Mouse (Mus musculus): Measurements from ENCODE around the gene Rab31. TPM values are rescaled to one million over a fixed set of nuclear protein-coding genes. Genes with fewer than 3 reads are reported as not detected.

Gene Rab31
- polyA plus RNA-seq, 1 experiment from 2014 or later = 39.2 TPM

DNA sequence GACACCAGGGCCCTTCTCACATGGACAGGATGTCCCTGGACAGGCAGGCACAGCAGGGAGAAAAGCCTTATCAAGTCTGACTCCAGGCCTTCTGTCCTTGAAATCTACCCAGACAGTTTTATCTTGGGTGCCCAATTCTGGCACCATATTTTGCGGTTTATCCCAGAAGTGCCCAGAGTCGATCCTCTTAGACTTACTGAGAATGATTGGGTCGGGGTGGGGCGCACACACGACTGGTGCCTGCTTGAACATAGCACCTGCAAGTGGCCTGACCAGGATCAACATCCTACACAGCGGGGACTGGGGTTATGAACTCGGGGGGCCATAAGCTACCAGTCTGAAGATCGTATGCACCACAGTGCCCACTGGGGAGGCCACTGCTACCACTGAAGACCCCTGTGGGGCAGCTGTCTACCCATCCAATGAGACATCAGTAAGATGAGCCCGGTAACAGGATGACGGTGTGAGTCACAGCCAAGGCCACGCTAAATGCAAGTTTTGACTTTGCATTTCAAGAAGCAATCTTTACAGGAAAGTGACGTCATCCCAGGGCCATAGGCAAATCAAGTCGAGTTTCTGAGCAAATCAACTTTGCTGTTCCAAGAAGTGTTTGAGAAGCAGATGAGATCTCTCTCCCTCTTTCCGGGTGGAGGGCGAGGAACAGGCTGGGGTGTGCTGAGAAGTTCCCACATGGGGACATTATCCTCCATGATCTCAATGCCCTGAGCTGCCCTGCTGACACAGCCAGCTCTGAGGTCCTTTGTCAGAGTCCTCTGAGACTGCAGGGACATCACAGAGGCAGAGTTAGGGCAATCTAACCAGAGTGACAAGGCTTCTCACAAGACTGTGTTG, 32.5 kb downstream of the Rab31 start:
- H3K36me3 ChIP-seq (ENCODE audit: control insufficient read depth, insufficient read depth, low read length) = no peaks in the 10 kb centered on the region
- no peak overlapping the region for H3K9ac ChIP-seq (replicated peaks; ENCODE audit: low read depth, low read length)
- WGBS = 84% methylated on average over 15 of the region's 15 CpGs
- no peaks in the 10 kb centered on the region for H3K9me3 ChIP-seq (ENCODE audit: control insufficient read depth, low read depth, low read length)
- no peaks in the 10 kb centered on the region for H3K27me3 ChIP-seq (ENCODE audit: control insufficient read depth, insufficient read depth, low read length)
- H3K4me3 ChIP-seq (ENCODE audit: low read depth, low read length) = no peak overlapping the region
- H3K27ac ChIP-seq (ENCODE audit: low read length) = no peak overlapping the region
- H3K4me2 ChIP-seq (replicated peaks; ENCODE audit: low read depth, low read length) = no peak overlapping the region
- no peaks in the 10 kb centered on the region for H3K4me1 ChIP-seq (ENCODE audit: control insufficient read depth, insufficient read depth, low read length)
- ATAC-seq (ENCODE audit: insufficient number of reproducible peaks, insufficient read depth, low FRiP score, low read depth) = no peak

DNA sequence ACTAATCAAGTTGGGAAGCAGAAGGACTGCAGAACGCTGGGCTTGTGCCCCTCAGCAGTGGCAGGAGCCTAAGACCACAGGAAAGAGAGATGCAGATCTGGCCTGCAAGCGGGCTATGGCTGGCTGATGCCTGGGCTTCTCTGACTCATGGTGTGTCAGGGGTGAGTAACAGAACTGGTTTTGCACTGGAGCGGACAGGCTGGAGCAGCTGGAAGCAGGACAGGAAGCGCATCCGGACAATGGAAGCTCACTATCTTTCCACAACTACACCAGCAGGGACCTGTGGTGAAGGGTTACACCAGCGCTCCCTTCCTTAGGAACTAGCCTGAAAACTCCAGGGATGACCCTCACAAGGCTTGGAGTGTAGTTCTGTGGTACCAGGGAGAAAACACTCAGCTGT, 34.9 kb downstream of the Rab31 start:
- Histone ChIP-seq H3K36me3 (ENCODE audit: control insufficient read depth, insufficient read depth, low read length) (no peaks in the 10 kb centered on the region), H3K9ac (replicated peaks; ENCODE audit: low read depth, low read length) (no peak overlapping the region), H3K4me2 (replicated peaks; ENCODE audit: low read depth, low read length) (no peak overlapping the region), H3K9me3 (ENCODE audit: control insufficient read depth, low read depth, low read length) (no peaks in the 10 kb centered on the region), H3K4me3 (ENCODE audit: low read depth, low read length) (no peak overlapping the region), H3K27me3 (ENCODE audit: control insufficient read depth, insufficient read depth, low read length) (no peaks in the 10 kb centered on the region), H3K4me1 (ENCODE audit: control insufficient read depth, insufficient read depth, low read length) (no peaks in the 10 kb centered on the region), H3K27ac (ENCODE audit: low read length) (no peak overlapping the region)
- ATAC-seq (ENCODE audit: insufficient number of reproducible peaks, insufficient read depth, low FRiP score, low read depth) = no peak
- 77% methylated on average over 6 of the region's 6 CpGs for WGBS

DNA sequence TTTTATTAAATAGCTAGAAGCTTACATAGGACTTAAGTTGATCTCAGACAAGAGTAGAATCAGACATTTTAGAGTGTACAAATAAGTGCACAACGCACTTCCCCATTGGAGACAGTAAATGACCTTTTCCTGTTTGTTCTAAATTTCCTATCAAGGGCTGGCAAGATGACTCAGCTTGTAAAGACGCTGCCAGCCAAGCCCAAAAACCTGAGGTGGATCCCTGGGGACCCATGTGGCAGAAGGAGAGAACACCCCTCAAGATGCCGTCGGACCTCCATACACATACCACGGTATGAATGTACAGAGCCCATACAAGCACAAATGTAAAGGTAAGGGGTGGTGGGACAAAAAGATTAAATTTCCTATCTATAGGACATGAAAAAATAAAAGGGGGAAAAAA, 35.4 kb downstream of the Rab31 start:
- no peaks in the 10 kb centered on the region for H3K4me1 ChIP-seq (ENCODE audit: control insufficient read depth, insufficient read depth, low read length)
- H3K27ac ChIP-seq (ENCODE audit: low read length) = no peak overlapping the region
- 85% methylated on average over 5 of the region's 5 CpGs for WGBS
- no peak overlapping the region for H3K4me3 ChIP-seq (ENCODE audit: low read depth, low read length)
- H3K9ac ChIP-seq (replicated peaks; ENCODE audit: low read depth, low read length) = no peak overlapping the region
- no peaks in the 10 kb centered on the region for H3K36me3 ChIP-seq (ENCODE audit: control insufficient read depth, insufficient read depth, low read length)
- ATAC-seq (ENCODE audit: insufficient number of reproducible peaks, insufficient read depth, low FRiP score, low read depth) = no peak
- H3K4me2 ChIP-seq (replicated peaks; ENCODE audit: low read depth, low read length) = no peak overlapping the region
- no peaks in the 10 kb centered on the region for H3K27me3 ChIP-seq (ENCODE audit: control insufficient read depth, insufficient read depth, low read length)
- no peaks in the 10 kb centered on the region for H3K9me3 ChIP-seq (ENCODE audit: control insufficient read depth, low read depth, low read length)

DNA sequence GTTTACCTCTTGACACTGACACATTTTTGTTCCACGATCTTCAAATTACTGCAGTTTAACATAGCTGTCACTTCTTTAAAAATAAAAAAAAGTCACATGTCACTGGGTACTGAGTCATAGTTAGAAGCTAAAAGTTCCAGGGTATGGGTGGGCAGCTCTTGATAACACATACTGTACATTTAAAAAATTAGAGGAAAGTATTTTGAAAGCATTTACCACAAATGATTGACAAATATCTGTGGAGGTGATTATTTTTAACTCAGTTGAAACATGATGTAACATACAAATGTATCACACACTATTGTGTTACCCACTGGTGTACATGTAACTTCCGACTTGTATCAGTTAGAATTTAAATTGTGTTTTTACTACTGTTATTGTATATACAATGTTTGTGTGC, 37.5 kb downstream of the Rab31 start:
- Histone ChIP-seq H3K36me3 (ENCODE audit: control insufficient read depth, insufficient read depth, low read length) (no peaks in the 10 kb centered on the region), H3K27me3 (ENCODE audit: control insufficient read depth, insufficient read depth, low read length) (no peaks in the 10 kb centered on the region), H3K9me3 (ENCODE audit: control insufficient read depth, low read depth, low read length) (no peaks in the 10 kb centered on the region), H3K9ac (replicated peaks; ENCODE audit: low read depth, low read length) (no peak overlapping the region), H3K27ac (ENCODE audit: low read length) (no peak overlapping the region), H3K4me1 (ENCODE audit: control insufficient read depth, insufficient read depth, low read length) (no peaks in the 10 kb centered on the region), H3K4me2 (replicated peaks; ENCODE audit: low read depth, low read length) (no peak overlapping the region), H3K4me3 (ENCODE audit: low read depth, low read length) (no peak overlapping the region)
- WGBS = 84% methylated on average over 2 of the region's 2 CpGs
- no peak for ATAC-seq (ENCODE audit: insufficient number of reproducible peaks, insufficient read depth, low FRiP score, low read depth)

DNA sequence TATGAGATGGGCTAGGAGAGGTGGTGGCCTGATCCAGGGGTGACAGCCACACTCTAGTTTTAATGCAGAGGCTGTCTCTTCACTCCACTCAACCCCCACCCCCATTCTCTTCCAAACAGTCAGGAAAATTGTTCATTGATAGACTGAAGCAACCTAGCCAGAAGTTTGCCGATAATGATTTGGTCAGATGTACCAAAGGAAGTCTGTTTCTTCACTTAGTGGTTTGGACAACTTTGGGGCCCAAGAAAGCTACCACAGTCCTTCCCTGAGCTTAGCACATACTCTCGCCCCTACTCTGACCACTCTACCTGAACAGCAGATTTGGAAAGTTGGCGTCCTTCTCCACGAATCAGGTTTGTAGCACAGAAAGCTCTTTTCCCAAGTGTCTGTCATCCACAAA, 39.9 kb downstream of the Rab31 start:
- no peak for ATAC-seq (ENCODE audit: insufficient number of reproducible peaks, insufficient read depth, low FRiP score, low read depth)
- Histone ChIP-seq H3K9ac (replicated peaks; ENCODE audit: low read depth, low read length) (no peak overlapping the region), H3K4me2 (replicated peaks; ENCODE audit: low read depth, low read length) (no peak overlapping the region), H3K4me3 (ENCODE audit: low read depth, low read length) (no peak overlapping the region), H3K27me3 (ENCODE audit: control insufficient read depth, insufficient read depth, low read length) (no peaks in the 10 kb centered on the region), H3K27ac (ENCODE audit: low read length) (no peak overlapping the region), H3K4me1 (ENCODE audit: control insufficient read depth, insufficient read depth, low read length) (no peaks in the 10 kb centered on the region), H3K9me3 (ENCODE audit: control insufficient read depth, low read depth, low read length) (no peaks in the 10 kb centered on the region), H3K36me3 (ENCODE audit: control insufficient read depth, insufficient read depth, low read length) (no peaks in the 10 kb centered on the region)
- 75% methylated on average over 4 of the region's 4 CpGs for WGBS

DNA sequence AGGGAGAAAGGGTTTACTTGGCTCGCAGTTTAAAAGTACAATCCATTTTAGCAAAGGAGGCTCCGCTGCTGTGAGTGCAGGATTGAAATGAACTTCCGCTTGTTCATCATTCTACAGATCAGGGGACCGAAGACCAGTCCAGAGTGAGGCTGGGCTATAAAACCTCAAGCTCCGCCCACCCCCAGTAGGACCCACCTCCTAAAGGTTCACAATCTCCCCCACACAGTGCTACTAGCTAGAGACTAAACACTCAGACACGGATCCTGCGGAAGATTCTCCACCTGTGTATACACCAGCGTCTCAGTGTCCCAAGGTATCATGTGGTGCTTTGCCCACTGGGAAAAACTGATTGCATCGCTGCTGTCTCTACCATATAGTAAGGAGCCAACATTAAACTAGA, 40.8 kb downstream of the Rab31 start:
- 84% methylated on average over 9 of the region's 9 CpGs for WGBS
- ATAC-seq (ENCODE audit: insufficient number of reproducible peaks, insufficient read depth, low FRiP score, low read depth) = no peak
- no peak overlapping the region for H3K27ac ChIP-seq (ENCODE audit: low read length)

DNA sequence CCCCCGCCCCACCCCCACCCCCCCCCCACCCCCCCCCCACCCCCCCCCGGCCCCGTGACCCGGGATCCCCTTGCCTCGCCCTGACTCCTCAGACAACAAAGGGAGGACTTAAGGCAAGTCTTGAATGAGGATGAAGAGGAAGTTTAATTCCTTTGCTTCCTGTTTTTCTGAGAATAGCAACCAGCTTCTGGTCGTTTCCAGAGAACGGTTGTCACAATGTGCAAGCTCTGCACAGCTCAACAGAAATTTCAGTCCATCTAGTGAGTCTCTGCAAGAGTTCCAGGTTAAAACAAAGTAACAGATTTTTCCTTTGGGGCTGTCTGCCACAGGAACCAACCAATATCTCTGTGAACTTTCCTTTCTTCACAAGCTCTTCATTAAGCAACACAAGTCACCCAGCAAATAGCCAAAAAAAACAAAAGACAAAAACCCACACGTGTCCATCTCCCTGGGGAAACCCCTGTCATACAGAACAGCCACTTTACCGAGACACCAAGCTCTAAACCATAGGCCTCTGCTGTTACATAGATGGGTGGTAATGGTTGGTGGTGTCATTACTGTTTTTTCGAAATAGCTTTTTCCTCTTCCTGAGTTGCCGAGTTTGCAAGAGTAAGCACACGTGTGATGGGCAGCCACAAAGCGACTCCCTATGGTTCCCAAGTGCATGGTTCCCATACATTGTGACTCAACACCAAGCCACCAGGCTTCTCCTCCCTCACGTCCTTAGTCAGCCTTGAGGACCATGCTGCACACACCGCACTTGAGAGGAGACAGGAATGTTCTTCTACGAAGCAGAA, 42.4 kb downstream of the Rab31 start:
- Histone ChIP-seq H3K27ac (ENCODE audit: low read length) (no peak overlapping the region), H3K9me3 (ENCODE audit: control insufficient read depth, low read depth, low read length) (no peaks in the 10 kb centered on the region), H3K4me1 (ENCODE audit: control insufficient read depth, insufficient read depth, low read length) (no peaks in the 10 kb centered on the region), H3K27me3 (ENCODE audit: control insufficient read depth, insufficient read depth, low read length) (no peaks in the 10 kb centered on the region), H3K4me2 (replicated peaks; ENCODE audit: low read depth, low read length) (no peak overlapping the region), H3K4me3 (ENCODE audit: low read depth, low read length) (no peak overlapping the region), H3K36me3 (ENCODE audit: control insufficient read depth, insufficient read depth, low read length) (no peaks in the 10 kb centered on the region), H3K9ac (replicated peaks; ENCODE audit: low read depth, low read length) (no peak overlapping the region)
- no peak for ATAC-seq (ENCODE audit: insufficient number of reproducible peaks, insufficient read depth, low FRiP score, low read depth)
- WGBS = 76% methylated on average over 14 of the region's 16 CpGs

More for the DNA sequence above, 40.8 kb downstream of the Rab31 start:
- no peaks in the 10 kb centered on the region for H3K4me1 ChIP-seq (ENCODE audit: control insufficient read depth, insufficient read depth, low read length)
- no peak overlapping the region for H3K4me2 ChIP-seq (replicated peaks; ENCODE audit: low read depth, low read length)
- no peaks in the 10 kb centered on the region for H3K9me3 ChIP-seq (ENCODE audit: control insufficient read depth, low read depth, low read length)
- no peak overlapping the region for H3K4me3 ChIP-seq (ENCODE audit: low read depth, low read length)
- no peak overlapping the region for H3K9ac ChIP-seq (replicated peaks; ENCODE audit: low read depth, low read length)
- H3K27me3 ChIP-seq (ENCODE audit: control insufficient read depth, insufficient read depth, low read length) = no peaks in the 10 kb centered on the region
- no peaks in the 10 kb centered on the region for H3K36me3 ChIP-seq (ENCODE audit: control insufficient read depth, insufficient read depth, low read length)

DNA sequence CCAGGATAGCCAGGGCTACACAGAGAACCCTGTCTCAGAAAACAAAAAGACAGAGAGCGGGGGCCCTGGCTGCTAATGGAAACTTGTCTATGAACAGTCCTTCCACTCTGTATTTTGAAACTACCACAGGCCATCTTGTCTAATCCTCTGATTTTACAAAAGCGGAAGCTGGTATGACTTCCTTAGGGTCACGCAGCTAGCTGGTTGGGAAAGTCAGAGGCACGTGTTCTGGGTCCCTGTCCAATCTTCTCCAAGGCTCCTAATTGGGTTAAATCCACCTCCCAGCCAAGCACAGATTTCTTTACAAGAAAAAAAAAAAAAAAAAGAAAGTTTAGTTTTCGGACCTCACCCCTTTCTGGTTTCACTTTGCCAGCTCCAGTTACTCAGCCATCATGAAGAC, 45.8 kb downstream of the Rab31 start:
- Histone ChIP-seq H3K27me3 (ENCODE audit: control insufficient read depth, insufficient read depth, low read length) (no peaks in the 10 kb centered on the region), H3K4me3 (ENCODE audit: low read depth, low read length) (no peak overlapping the region), H3K9ac (replicated peaks; ENCODE audit: low read depth, low read length) (no peak overlapping the region), H3K9me3 (ENCODE audit: control insufficient read depth, low read depth, low read length) (no peaks in the 10 kb centered on the region), H3K4me1 (ENCODE audit: control insufficient read depth, insufficient read depth, low read length) (no peaks in the 10 kb centered on the region), H3K36me3 (ENCODE audit: control insufficient read depth, insufficient read depth, low read length) (no peaks in the 10 kb centered on the region), H3K4me2 (replicated peaks; ENCODE audit: low read depth, low read length) (no peak overlapping the region), H3K27ac (ENCODE audit: low read length) (no peak overlapping the region)
- WGBS = 90% methylated on average over 5 of the region's 5 CpGs
- ATAC-seq (ENCODE audit: insufficient number of reproducible peaks, insufficient read depth, low FRiP score, low read depth) = no peak

All from stomach, embryonic 14.5 days (tissue).